Mouse (Mus musculus): ENCODE data around the gene Cdk5rap3. TPM values are rescaled to one million over a fixed set of nuclear protein-coding genes. Genes with fewer than 3 reads are reported as not detected.

Gene Cdk5rap3
- 54.1 and 55.3 TPM in 2 replicates for polyA plus RNA-seq (2015; fragmentation: Nextera tagmentation; extraction: Ambion mirVana)

DNA sequence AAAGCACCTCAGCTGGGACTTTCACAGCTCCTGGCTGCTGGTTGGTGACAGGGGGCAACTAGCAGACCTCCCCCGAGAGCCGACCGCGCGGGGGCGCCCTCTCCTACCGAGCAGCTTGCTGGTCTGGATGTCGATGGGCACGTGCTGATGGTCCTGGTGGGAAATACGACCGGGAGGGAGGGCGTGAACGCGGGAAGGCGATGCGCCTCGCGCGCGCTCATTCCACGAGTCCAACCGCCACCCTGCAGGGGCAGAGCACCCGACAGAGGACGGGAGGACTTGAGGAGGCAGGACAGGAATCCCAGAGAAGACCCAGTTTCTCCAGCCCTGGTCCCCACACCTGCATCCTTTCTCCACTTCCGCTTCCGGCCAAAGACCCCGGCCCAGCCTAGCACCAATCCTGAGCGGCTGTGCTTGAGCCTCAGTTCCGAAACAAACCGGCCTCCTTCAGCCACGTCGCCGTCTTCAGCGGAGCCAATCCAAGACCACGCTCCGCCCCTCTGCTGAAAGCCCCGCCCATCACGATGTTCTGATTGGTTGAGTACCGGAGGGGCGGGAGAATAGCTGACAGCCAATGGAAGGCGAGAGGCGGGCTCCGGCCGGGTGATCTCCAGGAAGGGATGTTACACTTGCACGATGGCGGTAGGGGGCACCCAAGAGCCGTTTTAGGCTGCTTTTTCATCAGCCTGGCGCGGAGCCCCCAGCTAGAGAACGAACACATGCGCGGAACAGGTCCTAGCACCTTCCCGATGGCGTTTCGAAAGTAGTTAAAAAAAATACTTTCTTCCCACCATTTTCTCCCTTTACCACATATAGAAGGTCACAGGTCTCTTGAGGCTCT is at the start of gene Cdk5rap3:
TSS of gene Cdk5rap3 (minus strand) at position 453 of the 841 bp plus-strand sequence.

DNA sequence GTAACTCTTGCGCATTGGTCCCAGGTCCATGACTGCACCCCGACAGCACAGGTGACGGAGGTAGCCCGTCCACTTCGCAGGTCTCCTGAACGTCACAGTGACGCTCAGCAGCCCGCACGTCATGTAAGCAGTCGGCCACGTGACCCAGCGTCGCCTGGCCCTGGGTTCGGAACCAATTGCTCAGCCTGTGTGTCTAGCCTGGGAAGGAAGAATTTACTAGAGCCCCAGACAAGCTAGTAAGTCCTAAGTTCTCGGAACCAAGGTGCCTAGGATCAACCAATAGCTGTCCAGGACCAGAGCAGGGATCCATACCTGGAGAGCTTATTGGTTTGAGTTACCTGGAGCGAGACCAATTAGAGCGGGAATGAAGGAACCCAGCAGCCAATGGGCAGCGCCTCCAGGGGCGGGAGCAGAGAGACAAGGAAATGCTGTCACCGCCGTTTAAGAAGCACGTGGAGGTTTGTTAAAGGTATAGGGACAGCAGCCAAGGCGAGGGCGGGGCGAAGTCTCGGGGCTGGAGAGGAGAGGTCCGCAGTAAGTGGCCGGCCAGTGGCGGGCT is 27.5 kb upstream of the Cdk5rap3 start, which contains the start of gene Pnpo:
TSS of gene Pnpo (minus strand) at position 241 of the 559 bp plus-strand sequence.

DNA sequence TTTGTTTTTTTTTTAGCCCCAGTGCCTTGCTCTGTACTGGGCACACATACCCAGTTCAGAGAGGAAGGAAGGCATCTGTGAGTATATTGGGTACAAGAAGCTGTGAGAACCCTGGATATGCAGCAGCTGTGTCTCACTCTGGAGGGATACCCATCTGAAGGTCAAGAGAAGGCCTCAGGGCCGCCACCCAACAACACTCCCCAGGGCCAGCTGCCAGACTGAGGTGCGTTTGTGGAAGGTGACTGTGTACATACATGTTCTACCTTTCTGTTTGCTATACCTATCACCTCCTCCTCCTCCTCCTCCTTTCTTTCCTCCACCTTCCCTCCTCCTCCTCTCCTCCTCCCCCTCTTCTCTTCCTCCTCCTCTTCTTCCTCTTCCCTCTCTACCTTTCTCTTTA is 11.8 kb upstream of the Cdk5rap3 start, which contains the start of gene Prr15l:
TSS of gene Prr15l (plus strand) at position 17 of the 400 bp plus-strand sequence.

Other genes with a start within 250 kb of the Cdk5rap3 start
- 12.3 and 13.6 TPM in 2 replicates for gene Snx11, start 138.9 kb downstream of the Cdk5rap3 start, polyA plus RNA-seq (2015; fragmentation: Nextera tagmentation; extraction: Ambion mirVana)
- gene Cbx1, start 127.4 kb downstream of the Cdk5rap3 start, polyA plus RNA-seq (2015; fragmentation: Nextera tagmentation; extraction: Ambion mirVana), result 35.2 and 38.8 TPM in 2 replicates
- 37.7 and 42.1 TPM in 2 replicates for gene Nfe2l1, start 86.5 kb downstream of the Cdk5rap3 start, polyA plus RNA-seq (2015; fragmentation: Nextera tagmentation; extraction: Ambion mirVana)
- gene Copz2, start 66.6 kb downstream of the Cdk5rap3 start, polyA plus RNA-seq (2015; fragmentation: Nextera tagmentation; extraction: Ambion mirVana), result 170 and 202 TPM in 2 replicates
- gene Prr15l, start 11.6 kb upstream of the Cdk5rap3 start, polyA plus RNA-seq (2015; fragmentation: Nextera tagmentation; extraction: Ambion mirVana), result 12.4 and 13.8 TPM in 2 replicates
- 21.8 and 25.7 TPM in 2 replicates for gene Pnpo, start 27.5 kb upstream of the Cdk5rap3 start, polyA plus RNA-seq (2015; fragmentation: Nextera tagmentation; extraction: Ambion mirVana)
- gene Sp2, start 66.5 kb upstream of the Cdk5rap3 start, polyA plus RNA-seq (2015; fragmentation: Nextera tagmentation; extraction: Ambion mirVana), result 8.4 and 9.4 TPM in 2 replicates
- gene Sp6, start 96.9 kb upstream of the Cdk5rap3 start, polyA plus RNA-seq (2015; fragmentation: Nextera tagmentation; extraction: Ambion mirVana), result 11.5 and 15.0 TPM in 2 replicates
- 7.0 and 7.7 TPM in 2 replicates for gene Scrn2, start 113.4 kb upstream of the Cdk5rap3 start, polyA plus RNA-seq (2015; fragmentation: Nextera tagmentation; extraction: Ambion mirVana)
- 0.42 and 0.55 TPM in 2 replicates for gene Lrrc46, start 124.9 kb upstream of the Cdk5rap3 start, polyA plus RNA-seq (2015; fragmentation: Nextera tagmentation; extraction: Ambion mirVana)
- 50.8 and 57.9 TPM in 2 replicates for gene Mrpl10, start 125.1 kb upstream of the Cdk5rap3 start, polyA plus RNA-seq (2015; fragmentation: Nextera tagmentation; extraction: Ambion mirVana)
- 4.0 and 4.2 TPM in 2 replicates for gene Osbpl7, start 134.1 kb upstream of the Cdk5rap3 start, polyA plus RNA-seq (2015; fragmentation: Nextera tagmentation; extraction: Ambion mirVana)
- not detected in 2 replicates for gene Tbx21, start 198.8 kb upstream of the Cdk5rap3 start, polyA plus RNA-seq (2015; fragmentation: Nextera tagmentation; extraction: Ambion mirVana)
- 4.1 and 6.0 TPM in 2 replicates for gene Tbkbp1, start 235.0 kb upstream of the Cdk5rap3 start, polyA plus RNA-seq (2015; fragmentation: Nextera tagmentation; extraction: Ambion mirVana)